Mouse (Mus musculus) embryonic facial prominence, embryonic 13.5 days (tissue): ENCODE data around the gene Nlgn2. TPM values are rescaled to one million over a fixed set of nuclear protein-coding genes. Genes with fewer than 3 reads are reported as not detected.
A peak's percentile ranks its signal among the peaks of the same experiment; 100 is the strongest.

Experiments
- ATAC-seq: fragments of 200-750 bp; cut with Nextera tagmentation; 2 replicates; pipeline ENCODE4 v1.8.0; 2017; ENCODE audit warnings: low read depth; ENCODE audit not compliant: insufficient number of reproducible peaks, insufficient read depth, low FRiP score, low TSS enrichment
- H3K27ac ChIP-seq: fragments of 300-500 bp; sonication (generic); 2 replicates; pipeline ENCODE4 v1.5.1; 2015; ENCODE audit warnings: moderate library complexity, mild to moderate bottlenecking, inconsistent platforms
- H3K27me3 ChIP-seq: fragments of 300-500 bp; sonication (generic); 2 replicates; pipeline ENCODE4 v1.6.1; 2015; ENCODE audit warnings: mild to moderate bottlenecking, inconsistent platforms
- H3K36me3 ChIP-seq: fragments of 300-500 bp; sonication (generic); 2 replicates; pipeline ENCODE4 v1.6.1; 2015; ENCODE audit warnings: mild to moderate bottlenecking, inconsistent platforms
- H3K4me1 ChIP-seq: fragments of 300-500 bp; sonication (generic); 2 replicates; pipeline ENCODE4 v1.6.1; 2015; ENCODE audit warnings: inconsistent platforms
- H3K4me2 ChIP-seq: fragments of 300-500 bp; sonication (generic); 2 replicates; pipeline ENCODE4 v1.6.1; 2015; ENCODE audit warnings: moderate library complexity, mild to moderate bottlenecking, inconsistent platforms
- H3K4me3 ChIP-seq: fragments of 300-500 bp; sonication (generic); 2 replicates; pipeline ENCODE4 v1.5.1; 2015; ENCODE audit warnings: mild to moderate bottlenecking, inconsistent platforms
- H3K9ac ChIP-seq: fragments of 300-500 bp; sonication (generic); 2 replicates; pipeline ENCODE4 v1.6.1; 2015; ENCODE audit warnings: mild to moderate bottlenecking, inconsistent platforms
- H3K9me3 ChIP-seq: fragments of 300-500 bp; sonication (generic); 2 replicates; pipeline ENCODE4 v1.6.1; 2016; ENCODE audit warnings: inconsistent platforms
- WGBS: fragments of 180-500 bp; shearing (Covaris S2); methylation state at CpG from one replicate; pipeline ENCODE4 v1.1.7; 2015; ENCODE audit warnings: mixed read lengths; 5-methylcytosine and 5-hydroxymethylcytosine counted together
- polyA plus RNA-seq: library from polyadenylated mRNA; unstranded; fragments of >200 nt; fragmentation: Nextera tagmentation; extraction: Ambion mirVana; gene quantifications from 2 replicates; pipeline ENCODE4 v1.2.1, GENCODE M21; 2015

Gene Nlgn2
- 14.1 and 15.2 TPM in 2 replicates for polyA plus RNA-seq

GRCm38 (mm10) chr11:69837604-69837951 lies at the start of gene Nlgn2:
Gene Nlgn2 (minus strand): TSS chr11:69837784.
- H3K4me1 ChIP-seq = peaks cover 45% of the 10 kb centered on the region
- 0% methylated on average over 18 of the region's 32 CpGs for WGBS
- peak; percentile 74 for ATAC-seq
- H3K27ac ChIP-seq = peak within 1 kb of the TSS; percentile 95
- no peaks in the 10 kb centered on the region for H3K27me3 ChIP-seq
- H3K9ac ChIP-seq = peak within 1 kb of the TSS; percentile 84
- H3K4me2 ChIP-seq = peak within 1 kb of the TSS; percentile 92
- H3K4me3 ChIP-seq = peak within 1 kb of the TSS; percentile 80
- peaks cover 13% of the 10 kb centered on the region for H3K36me3 ChIP-seq
- no peaks in the 10 kb centered on the region for H3K9me3 ChIP-seq

- H3K4me2 ChIP-seq = no peak overlapping the region
- no peaks in the 10 kb centered on the region for H3K36me3 ChIP-seq
- H3K27ac ChIP-seq = no peak overlapping the region
- no peak overlapping the region for H3K9ac ChIP-seq
- no peaks in the 10 kb centered on the region; the same call in none of the 2 replicates for H3K4me1 ChIP-seq
- H3K27me3 ChIP-seq = no peaks in the 10 kb centered on the region
- 71% methylated on average over 8 of the region's 8 CpGs for WGBS
- H3K4me3 ChIP-seq = no peak overlapping the region
- no peak for ATAC-seq
- H3K9me3 ChIP-seq = no peaks in the 10 kb centered on the region
Measured at GRCm38 (mm10) chr11:69886907-69887635, 49.5 kb upstream of the Nlgn2 start.

GRCm38 (mm10) chr11:69884663-69885062 lies 47.1 kb upstream of the Nlgn2 start:
- peaks cover 18% of the 10 kb centered on the region for H3K4me1 ChIP-seq
- WGBS = 76% methylated on average over 8 of the region's 8 CpGs
- no peak overlapping the region for H3K27ac ChIP-seq
- ATAC-seq = no peak
- H3K9me3 ChIP-seq = no peaks in the 10 kb centered on the region
- no peak overlapping the region for H3K4me3 ChIP-seq
- H3K9ac ChIP-seq = no peak overlapping the region
- no peak overlapping the region for H3K4me2 ChIP-seq
- H3K27me3 ChIP-seq = no peaks in the 10 kb centered on the region
- H3K36me3 ChIP-seq = no peaks in the 10 kb centered on the region

- Histone ChIP-seq H3K4me1 (peaks cover 23% of the 10 kb centered on the region), H3K36me3 (no peaks in the 10 kb centered on the region), H3K4me2 (no peak overlapping the region), H3K27me3 (no peaks in the 10 kb centered on the region), H3K4me3 (no peak overlapping the region), H3K9me3 (no peaks in the 10 kb centered on the region), H3K27ac (no peak overlapping the region), H3K9ac (no peak overlapping the region)
- 86% methylated on average over 9 of the region's 9 CpGs for WGBS
- no peak for ATAC-seq
Measured at GRCm38 (mm10) chr11:69884240-69884639, 46.7 kb upstream of the Nlgn2 start.

- Histone ChIP-seq H3K27ac (no peak overlapping the region), H3K27me3 (no peaks in the 10 kb centered on the region), H3K4me2 (no peak overlapping the region), H3K36me3 (no peaks in the 10 kb centered on the region), H3K9me3 (no peaks in the 10 kb centered on the region), H3K4me1 (peaks cover 29% of the 10 kb centered on the region), H3K4me3 (no peak overlapping the region), H3K9ac (no peak overlapping the region)
- ATAC-seq = no peak
- WGBS = 82% methylated on average over 8 of the region's 8 CpGs
Measured at GRCm38 (mm10) chr11:69883527-69884151, 46.1 kb upstream of the Nlgn2 start.

GRCm38 (mm10) chr11:69883066-69883465 lies 45.5 kb upstream of the Nlgn2 start:
- Histone ChIP-seq H3K27ac (no peak overlapping the region), H3K9me3 (no peaks in the 10 kb centered on the region), H3K4me1 (peaks cover 33% of the 10 kb centered on the region), H3K4me3 (no peak overlapping the region), H3K36me3 (no peaks in the 10 kb centered on the region), H3K27me3 (no peaks in the 10 kb centered on the region), H3K4me2 (no peak overlapping the region), H3K9ac (no peak overlapping the region)
- 64% methylated on average over 4 of the region's 4 CpGs for WGBS
- ATAC-seq = no peak

GRCm38 (mm10) chr11:69881787-69882670 lies 44.4 kb upstream of the Nlgn2 start:
- H3K4me3 ChIP-seq = peak overlapping the region; percentile 56
- H3K4me1 ChIP-seq = peaks cover 43% of the 10 kb centered on the region
- no peaks in the 10 kb centered on the region for H3K36me3 ChIP-seq
- H3K9ac ChIP-seq = peak overlapping the region; percentile 77
- ATAC-seq = no peak
- H3K4me2 ChIP-seq = peak overlapping the region; percentile 88
- H3K27ac ChIP-seq = peak overlapping the region; percentile 93
- 57% methylated on average over 21 of the region's 21 CpGs for WGBS
- no peaks in the 10 kb centered on the region for H3K9me3 ChIP-seq
- H3K27me3 ChIP-seq = no peaks in the 10 kb centered on the region

GRCm38 (mm10) chr11:69880853-69881603 lies 43.4 kb upstream of the Nlgn2 start, which contains the start of gene Kctd11:
Gene Kctd11 (minus strand): TSS chr11:69881406.
- H3K36me3 ChIP-seq = no peaks in the 10 kb centered on the region
- peaks cover 53% of the 10 kb centered on the region for H3K4me1 ChIP-seq
- peak within 1 kb of the TSS; percentile 93 for H3K27ac ChIP-seq
- peak within 1 kb of the TSS; percentile 56 for H3K4me3 ChIP-seq
- no peaks in the 10 kb centered on the region for H3K9me3 ChIP-seq
- no peaks in the 10 kb centered on the region for H3K27me3 ChIP-seq
- WGBS = under 1% methylated on average over 46 of the region's 46 CpGs
- peak within 1 kb of the TSS; percentile 88 for H3K4me2 ChIP-seq
- ATAC-seq = peak; percentile 61
- H3K9ac ChIP-seq = peak within 1 kb of the TSS; percentile 77

GRCm38 (mm10) chr11:69880506-69880852 lies 42.9 kb upstream of the Nlgn2 start:
- 0 out of 2 replicates have a peak, but pooled peaks have one; percentile 0 for ATAC-seq
- Histone ChIP-seq H3K9ac (peak overlapping the region; percentile 77), H3K9me3 (no peaks in the 10 kb centered on the region), H3K4me1 (peaks cover 58% of the 10 kb centered on the region), H3K36me3 (no peaks in the 10 kb centered on the region), H3K4me2 (peak overlapping the region; percentile 88), H3K27ac (peak overlapping the region; percentile 93), H3K4me3 (peak overlapping the region; percentile 56), H3K27me3 (no peaks in the 10 kb centered on the region)
- WGBS = under 1% methylated on average over 18 of the region's 18 CpGs

- no peaks in the 10 kb centered on the region for H3K9me3 ChIP-seq
- WGBS = 49% methylated on average over 15 of the region's 15 CpGs
- peak overlapping the region; percentile 88 for H3K4me2 ChIP-seq
- no peak for ATAC-seq
- H3K27ac ChIP-seq = peak overlapping the region; percentile 93; the same call in 1 of the 2 replicates
- H3K4me1 ChIP-seq = peaks cover 62% of the 10 kb centered on the region
- H3K9ac ChIP-seq = peak overlapping the region; percentile 77
- no peaks in the 10 kb centered on the region for H3K36me3 ChIP-seq
- H3K27me3 ChIP-seq = no peaks in the 10 kb centered on the region
- peak overlapping the region; percentile 56 for H3K4me3 ChIP-seq
Measured at GRCm38 (mm10) chr11:69879711-69880110, 42.1 kb upstream of the Nlgn2 start.

GRCm38 (mm10) chr11:69878952-69879351 lies 41.4 kb upstream of the Nlgn2 start:
- ATAC-seq = no peak
- no peaks in the 10 kb centered on the region for H3K36me3 ChIP-seq
- H3K4me1 ChIP-seq = peaks cover 62% of the 10 kb centered on the region
- H3K9ac ChIP-seq = peak overlapping the region; percentile 77; the same call in 1 of the 2 replicates
- no peaks in the 10 kb centered on the region for H3K27me3 ChIP-seq
- H3K9me3 ChIP-seq = no peaks in the 10 kb centered on the region
- WGBS = 87% methylated on average over 6 of the region's 6 CpGs
- 0 out of 2 replicates have a peak overlapping the region, but pooled peaks have one; percentile 56 for H3K4me3 ChIP-seq
- 0 out of 2 replicates have a peak overlapping the region, but pooled peaks have one; percentile 14 for H3K27ac ChIP-seq
- H3K4me2 ChIP-seq = peak overlapping the region; percentile 88
